Mouse (Mus musculus): ENCODE measurements around the gene Gbp4.
A peak's percentile ranks its signal among the peaks of the same experiment; 100 is the strongest.
"Not testable (repeated sequence)": the region's sequence is repeated elsewhere in the genome, so short reads cannot be mapped to it uniquely, and the experiment has no call there.

Gene Gbp4

DNA sequence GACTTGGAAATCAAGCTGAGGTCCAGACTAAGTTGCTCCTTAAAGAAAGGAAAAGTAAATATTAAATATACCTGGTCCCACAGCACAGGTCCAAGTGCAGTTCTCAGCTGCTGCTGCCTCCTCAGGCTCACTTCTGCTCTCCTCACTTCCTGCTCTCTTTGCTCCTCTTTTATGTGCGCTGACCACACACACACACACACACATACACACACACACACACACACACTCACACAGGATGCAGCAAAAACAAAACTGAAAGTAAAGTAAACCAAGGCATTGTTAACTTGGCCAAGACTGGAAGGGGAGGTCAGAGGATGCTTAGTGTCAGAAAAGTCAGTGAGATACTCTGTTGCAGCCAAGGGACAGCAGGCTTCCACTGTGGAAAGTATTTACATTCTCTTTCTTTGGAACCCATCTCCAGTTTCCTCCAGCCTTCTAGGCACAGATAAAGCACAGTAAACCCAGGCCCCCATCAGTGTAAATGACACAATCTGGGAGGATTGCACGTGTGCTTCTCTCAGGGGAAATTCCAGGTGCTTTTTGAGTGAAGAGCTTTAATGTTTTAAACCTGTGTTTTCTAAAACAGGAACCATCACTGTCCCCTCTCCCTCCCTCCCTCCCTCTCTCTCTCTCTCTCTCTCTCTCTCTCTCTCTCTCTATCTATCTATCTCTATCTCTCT lies at the start of gene Gbp4, which contains the start of the genes Gbp9 and Gbp8:
TSS of gene Gbp4 (minus strand) at position 178 of the 680 bp plus-strand sequence.
TSS of gene Gbp9 (minus strand) at position 131 of the 680 bp plus-strand sequence.
TSS of gene Gbp8 (minus strand) at position 132 of the 680 bp plus-strand sequence.
- DNase-seq (ENCODE audit: low spot score in 2 of 2): not testable (repeated sequence)

DNA sequence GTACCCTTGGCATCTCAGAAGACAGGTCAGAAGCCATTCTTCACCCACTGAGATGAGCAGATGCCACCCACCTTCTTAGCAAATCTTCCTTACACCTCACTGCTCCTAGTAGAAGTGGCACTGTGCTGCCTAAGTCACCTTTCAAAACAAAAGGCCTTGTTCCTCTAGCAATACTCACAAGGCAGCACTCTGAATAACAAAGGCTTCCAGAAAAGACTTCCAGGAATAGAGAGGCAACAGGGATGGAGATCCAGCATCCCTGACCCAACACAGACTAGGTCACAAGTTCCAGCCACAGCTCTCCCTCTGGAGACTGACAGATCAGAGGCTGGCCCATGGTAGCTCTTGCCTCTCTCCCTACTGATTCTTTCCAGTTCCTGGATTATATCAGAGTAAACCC lies 42.1 kb upstream of the Gbp4 start:
- no peak for DNase-seq (ENCODE audit: low spot score in 2 of 2)

DNA sequence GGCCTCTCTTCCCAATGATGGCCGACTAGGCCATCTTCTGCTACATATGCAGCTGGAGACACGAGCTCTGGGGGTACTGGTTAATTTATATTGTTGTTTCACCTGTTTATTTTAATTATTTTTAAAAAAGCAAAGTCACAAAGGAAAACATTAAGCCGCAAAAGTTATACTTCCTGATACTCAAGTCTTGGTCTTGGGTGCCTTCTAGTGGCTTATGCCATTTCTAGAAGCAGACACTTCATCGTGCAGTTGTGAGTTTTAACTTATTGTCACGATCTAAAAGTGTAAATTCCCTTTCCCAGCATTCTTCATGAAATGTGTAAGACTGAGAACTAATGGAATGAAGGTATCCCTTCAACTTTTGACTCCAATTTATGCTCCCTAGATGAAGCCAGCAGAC lies 17.2 kb upstream of the Gbp4 start:
- no peak for DNase-seq (ENCODE audit: low spot score in 2 of 2)

DNA sequence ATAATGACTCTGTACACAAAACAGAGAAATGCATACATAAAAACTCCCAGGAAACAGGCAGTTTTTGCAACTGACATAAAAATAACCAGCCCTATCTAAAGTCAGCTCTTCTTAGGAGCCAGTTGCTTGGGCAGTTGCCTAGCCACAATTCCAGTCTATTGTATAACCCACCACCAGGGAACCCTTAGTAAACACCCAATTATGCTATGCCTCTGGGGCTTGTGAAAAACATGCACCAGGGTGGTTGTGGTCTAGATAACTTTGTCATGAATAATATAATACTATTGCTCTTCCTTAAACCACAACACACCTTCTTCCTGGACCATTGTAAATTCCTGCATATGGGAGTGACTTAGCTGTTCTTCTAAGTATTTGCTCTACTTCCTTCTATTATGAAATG lies 14.7 kb upstream of the Gbp4 start:
- DNase-seq (ENCODE audit: low spot score in 2 of 2): no peak

DNA sequence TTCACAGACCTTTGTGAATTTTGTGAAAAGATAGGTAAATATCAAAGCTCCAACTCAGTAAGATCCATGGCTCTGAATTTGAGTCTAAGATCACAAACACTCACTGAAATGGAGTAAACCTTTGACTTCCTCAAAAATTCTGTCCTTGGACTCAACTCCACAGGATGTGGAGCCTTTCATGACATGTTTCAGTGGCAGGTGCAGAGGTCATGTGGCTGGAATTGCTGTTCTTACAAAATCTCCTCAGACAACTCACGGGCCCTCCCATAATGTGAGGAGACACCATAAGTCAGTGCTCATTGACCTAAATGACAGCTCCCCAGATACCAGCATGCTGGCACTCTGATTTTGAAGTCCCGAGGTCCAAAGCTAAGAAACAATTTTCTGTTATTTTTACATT lies 8.7 kb upstream of the Gbp4 start:
- not testable (repeated sequence) for DNase-seq (ENCODE audit: low spot score in 2 of 2)

DNA sequence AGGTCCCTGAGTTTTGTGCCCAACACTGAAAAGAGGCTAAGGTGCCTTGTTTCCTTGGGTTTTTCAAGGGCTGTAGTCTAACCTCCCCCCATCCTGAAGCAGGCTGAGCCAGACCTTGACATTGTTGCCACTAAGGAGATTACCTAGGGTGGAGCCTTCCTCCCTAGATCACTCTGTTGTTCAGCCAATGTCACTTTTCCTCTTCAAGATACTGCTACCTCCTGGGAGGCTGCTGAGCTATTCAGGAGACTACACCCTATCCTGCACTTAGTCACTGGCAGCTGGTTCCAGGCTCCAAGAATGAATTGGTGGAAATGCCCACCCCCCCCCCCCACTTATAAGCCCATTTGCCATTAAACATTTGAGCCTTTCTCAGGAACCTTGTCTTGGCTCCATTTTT lies 7.1 kb upstream of the Gbp4 start:
- no peak for DNase-seq (ENCODE audit: low spot score in 2 of 2)

DNA sequence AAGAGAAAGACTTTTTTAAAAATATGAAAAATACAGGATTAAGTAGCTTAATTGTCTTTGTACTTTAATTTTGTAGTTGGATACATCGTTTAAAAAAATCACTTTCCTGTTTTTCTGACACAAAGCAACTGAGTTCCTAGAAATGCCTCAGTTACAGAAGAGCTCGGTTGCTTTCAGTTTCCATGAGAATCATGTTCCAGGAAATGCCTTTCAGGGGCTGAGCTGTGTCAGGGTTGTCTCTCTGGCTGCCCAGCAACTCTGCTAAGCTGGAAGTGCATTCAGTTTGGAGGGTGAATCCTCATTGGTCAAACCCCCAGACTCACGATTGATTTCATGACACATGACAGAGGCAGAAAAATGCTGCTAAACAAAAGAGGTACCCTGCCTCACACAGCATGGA lies 6.3 kb upstream of the Gbp4 start:
- not testable (repeated sequence) for DNase-seq (ENCODE audit: low spot score in 2 of 2)

DNA sequence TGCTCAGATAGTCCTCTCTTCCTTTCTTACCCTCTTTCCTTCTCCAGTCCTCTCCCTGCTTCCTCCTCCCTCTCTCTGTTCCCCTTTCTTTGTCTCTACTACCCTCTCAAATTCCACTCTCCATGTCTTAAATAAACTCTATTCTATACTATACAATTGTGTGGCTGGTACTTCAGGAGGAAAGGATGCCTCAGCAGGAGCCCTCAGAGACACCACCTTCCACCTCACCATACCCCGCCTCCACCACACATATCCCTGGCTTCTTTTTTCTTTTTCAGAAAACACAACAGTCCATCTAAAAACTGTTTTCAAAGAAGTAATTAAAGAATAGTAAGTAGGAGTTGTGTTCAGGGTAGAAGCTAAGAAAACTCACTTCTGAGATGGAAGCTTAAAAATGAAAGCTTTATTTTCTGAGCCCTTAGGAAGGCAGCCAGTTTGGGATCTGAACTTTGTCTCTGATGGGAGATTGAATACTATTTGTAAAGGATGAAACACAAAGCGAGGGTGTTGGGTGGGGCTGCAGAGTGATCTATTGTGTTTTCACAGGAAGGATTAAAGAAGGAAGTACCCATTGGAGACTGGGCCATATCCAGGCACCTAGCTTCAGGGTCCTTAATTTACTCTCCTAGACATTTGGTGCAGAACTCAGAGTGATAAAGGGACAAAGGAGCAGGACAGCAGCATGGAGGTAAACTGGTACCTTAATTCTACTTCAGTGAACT lies 864 bp upstream of the Gbp4 start:
- not testable (repeated sequence) for DNase-seq (ENCODE audit: low spot score in 2 of 2)

DNA sequence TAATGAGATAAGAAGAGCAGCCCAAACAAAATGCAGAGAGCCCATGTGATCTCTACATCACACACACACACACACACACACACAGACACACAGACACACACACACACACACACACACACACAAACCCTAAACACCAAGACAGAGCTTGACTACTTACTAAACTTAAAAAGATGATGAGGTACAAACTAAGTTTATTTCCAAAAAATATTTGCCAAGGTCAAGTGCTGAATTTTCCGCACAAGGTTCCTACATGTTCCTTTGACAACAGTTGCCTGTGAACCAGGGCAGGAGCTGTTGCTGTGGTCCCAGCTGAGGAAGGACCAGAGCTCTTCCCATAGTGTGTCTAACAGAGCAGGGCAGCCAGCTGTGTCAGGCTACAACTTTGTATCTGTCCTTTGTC lies 480 bp downstream of the Gbp4 start:
- DNase-seq (ENCODE audit: low spot score in 2 of 2): no peak

DNA sequence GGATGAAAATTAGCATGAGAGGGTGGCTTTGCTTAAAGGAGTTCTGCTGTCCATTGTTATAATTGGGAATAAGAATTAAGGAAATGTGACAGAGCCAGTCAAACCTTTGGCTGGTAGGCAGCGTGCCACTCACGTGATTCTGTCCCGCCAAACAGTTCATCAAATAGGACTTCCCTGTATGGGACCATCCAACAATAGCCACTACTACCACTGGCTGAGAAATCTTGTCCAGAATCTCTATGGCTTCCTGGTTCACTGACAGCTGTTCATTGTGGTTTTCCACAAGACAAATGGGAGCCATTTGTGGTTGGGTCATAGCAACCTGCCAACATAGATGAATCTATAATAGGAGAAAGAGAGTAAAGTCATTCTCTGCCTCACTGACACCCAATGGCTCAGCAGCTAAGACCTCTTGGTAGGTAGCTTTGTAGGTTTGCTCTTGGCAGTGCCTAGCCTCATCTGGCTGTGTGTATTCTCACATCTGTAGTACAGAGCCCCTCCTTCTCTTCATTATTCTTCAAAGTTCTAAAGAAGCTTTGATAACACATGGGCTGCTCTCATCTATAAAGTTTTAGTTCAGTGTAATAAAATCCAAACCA lies 2.6 kb downstream of the Gbp4 start:
- DNase-seq (ENCODE audit: low spot score in 2 of 2): not testable (repeated sequence)

DNA sequence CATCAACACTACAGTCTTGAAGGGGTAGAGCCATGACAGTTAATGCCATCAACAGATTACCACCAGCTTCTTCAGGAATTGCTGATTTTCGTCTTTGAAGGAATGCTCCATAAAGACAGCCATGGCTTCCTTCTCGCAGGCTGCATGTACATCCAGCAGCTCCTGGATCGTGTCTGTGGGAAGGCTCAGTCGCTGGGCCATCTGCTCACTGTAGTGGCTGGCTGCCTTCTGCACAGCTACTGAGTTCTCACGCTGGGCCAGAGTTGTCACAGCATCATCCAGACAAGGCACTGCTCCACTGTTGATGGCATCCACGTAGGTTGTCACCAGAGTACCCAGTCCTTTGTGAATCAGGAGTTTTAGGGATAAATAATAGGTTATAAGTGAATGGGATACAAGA lies 17.7 kb downstream of the Gbp4 start:
- peak in 1 of 2 experiments; percentile 13 for DNase-seq (ENCODE audit: low spot score in 2 of 2)

DNA sequence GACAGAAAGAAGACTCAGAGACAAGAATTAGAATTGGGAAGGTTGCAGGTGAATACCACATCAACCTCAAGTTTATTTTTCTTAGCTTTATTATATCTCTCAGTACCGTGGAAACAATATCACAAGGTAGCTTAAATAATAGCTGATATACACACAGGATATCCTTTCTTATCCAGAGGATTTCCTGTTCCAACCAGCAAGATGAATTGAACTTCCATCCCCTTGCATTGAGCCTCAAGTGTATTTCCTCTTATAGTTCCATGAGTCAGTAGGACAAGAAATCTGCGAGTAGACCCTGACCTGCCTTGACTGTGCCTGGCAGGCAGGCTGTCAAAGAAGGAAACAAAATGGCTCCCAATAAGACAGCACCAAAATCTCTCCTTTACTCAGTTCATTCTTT lies 23.6 kb downstream of the Gbp4 start:
- no peak for DNase-seq (ENCODE audit: low spot score in 2 of 2)

DNA sequence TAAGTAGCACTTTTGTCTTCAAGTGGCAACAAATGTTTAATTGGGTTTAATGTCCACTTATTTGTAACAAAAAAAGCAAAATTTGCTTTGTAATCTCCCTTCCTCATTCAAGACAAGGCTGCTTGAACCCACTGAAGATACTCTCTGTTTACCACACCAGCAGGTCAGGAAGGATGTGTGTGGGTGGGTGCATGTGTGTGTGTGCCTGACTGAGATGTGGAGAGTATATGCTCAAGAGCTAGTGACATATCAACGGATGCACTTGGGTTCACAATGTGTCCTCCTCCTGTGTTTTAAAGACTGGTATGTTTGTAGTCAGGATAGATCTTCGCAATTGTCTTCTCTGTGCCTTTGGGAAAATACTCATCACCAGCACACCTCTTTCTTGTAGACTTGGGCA lies 24.7 kb downstream of the Gbp4 start:
- no peak for DNase-seq (ENCODE audit: low spot score in 2 of 2)

DNA sequence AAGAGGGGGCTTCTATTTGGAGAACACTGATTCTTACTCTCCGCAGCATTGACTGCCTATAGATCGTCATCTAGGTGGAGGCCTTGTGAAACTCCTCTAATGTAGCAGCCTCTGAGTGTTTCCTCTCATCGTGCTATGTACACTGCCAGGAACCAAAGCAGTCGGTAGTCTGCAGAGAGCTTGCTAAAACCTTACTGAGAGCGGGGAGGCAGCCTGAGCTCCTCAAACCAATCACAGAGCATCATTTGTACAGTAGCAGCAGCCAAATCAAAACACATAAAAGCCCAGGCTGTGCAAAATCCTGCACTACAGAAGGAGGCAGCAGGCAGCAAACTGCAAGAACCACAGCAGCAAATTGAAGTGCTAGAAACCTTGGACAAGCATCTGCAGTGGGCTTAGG lies 25.7 kb downstream of the Gbp4 start:
- DNase-seq (ENCODE audit: low spot score in 2 of 2): no peak

DNA sequence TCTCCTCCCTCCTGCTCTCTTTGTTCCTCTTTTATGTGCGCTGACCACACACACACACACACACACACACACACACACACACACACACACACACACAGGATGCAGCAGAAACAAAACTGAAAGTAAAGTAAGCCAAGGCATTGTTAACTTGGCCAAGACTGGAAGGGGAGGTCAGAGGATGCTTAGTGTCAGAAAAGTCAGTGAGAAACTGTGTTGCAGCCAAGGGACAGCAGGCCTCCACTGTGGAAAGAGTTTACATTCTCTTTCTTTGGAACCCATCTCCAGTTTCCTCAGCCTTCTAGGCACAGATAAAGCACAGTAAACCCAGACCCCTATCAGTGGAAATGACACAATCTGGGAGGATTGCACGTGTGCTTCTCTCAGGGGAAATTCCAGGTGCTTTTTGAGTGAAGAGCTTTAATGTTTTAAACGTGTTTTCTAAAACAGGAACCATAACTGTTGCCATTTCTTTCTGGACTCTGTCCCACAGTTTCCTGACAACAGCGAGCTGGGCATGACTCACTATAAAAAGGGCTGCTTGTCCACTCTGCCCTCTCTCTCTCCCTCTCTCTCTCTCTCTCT lies 29.0 kb downstream of the Gbp4 start:
- peak; percentile 8 to 11 for DNase-seq (ENCODE audit: low spot score in 2 of 2)

DNA sequence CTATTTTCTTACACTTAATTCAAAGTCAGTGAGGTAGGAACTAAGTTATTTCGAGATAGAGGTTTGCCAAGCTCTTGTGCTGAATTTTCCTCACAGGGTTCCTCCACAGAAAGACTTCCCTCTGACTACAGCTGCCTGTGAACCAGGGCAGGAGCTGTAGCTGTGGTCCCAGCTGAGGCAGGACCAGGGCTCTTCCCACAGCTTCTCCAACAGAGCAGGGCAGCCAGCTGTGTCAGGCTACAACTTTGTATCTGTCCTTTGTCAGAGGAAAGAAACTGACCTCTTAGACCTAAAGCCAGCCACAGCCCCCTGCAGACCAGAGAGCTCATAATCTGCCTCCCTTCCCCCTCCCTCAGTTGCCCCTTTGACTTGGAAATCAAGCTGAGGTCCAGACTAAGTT lies 29.6 kb downstream of the Gbp4 start:
- not testable (repeated sequence) for DNase-seq (ENCODE audit: low spot score in 2 of 2)

DNA sequence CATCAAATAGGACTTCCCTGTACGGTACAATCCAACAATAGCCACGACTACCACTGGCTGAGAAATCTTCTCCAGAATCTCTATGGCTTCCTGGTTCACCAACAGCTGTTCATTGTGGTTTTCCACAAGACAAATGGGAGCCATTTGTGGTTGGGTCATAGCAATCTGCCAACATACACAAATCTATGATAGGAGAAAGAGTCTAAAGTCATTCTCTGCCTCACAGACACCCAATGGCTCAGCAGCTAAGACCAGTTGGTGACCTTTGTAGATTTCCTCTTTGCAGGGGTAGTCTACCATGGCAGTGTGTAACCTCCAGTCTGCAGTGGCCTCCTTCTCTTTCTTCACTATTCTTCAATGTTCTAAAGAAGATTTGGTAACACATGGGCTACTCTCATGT lies 33.7 kb downstream of the Gbp4 start:
- not testable (repeated sequence) for DNase-seq (ENCODE audit: low spot score in 2 of 2)

DNA sequence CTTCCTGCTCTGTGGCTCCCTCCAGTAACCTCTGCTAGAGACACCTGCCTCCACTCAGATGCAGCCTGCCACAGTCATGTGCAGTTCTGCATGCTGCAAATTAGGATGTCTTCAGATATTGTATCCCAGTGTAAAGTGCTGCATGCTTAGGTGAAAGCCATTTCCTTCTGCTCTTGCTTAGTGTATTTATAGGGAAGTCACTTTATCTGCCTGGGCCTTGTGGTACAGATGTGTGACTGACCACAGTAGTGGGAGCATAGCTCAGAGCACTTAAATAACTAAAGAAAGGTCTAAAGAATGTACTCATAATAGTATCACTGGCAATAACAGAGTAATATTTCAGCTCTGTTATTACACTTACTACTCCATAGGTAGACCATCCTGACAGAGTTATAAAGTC lies 57.5 kb downstream of the Gbp4 start:
- no peak for DNase-seq (ENCODE audit: low spot score in 2 of 2)

DNA sequence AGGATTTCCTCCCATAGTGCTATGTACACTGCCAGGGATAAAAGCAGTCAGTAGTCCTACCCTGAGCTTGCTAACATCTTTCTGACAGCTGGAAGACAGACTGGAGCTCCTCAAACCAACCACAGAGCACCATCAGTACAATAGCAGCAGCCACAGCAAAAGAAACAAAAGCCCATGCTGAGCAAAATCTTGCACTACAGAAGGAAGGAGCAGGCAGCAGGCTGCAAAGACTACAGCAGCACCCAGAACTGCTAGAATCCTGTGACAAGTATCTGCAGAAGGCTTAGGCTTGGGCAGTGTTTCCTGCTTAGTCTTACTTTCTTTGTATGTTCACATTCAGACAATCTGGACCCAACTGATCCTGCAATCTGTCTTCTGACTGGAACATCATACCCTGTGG lies 71.0 kb downstream of the Gbp4 start:
- not testable (repeated sequence) for DNase-seq (ENCODE audit: low spot score in 2 of 2)

Data from frontal cortex, postnatal 10 days (tissue).